11 mouse cellular contexts compared by ENCODE assay signal in genomic region chr2:25128072-25128471, GRCm38 (mm10). TPM values are rescaled to one million over a fixed set of nuclear protein-coding genes. Genes with fewer than 3 reads are reported as not detected.
A peak's percentile ranks its signal among the peaks of the same experiment; 100 is the strongest.
DNase-seq lines count a peak whose midpoint lies in the region; ATAC-seq and TF ChIP-seq lines count a peak whose summit lies in the region.
"Had no signal": no experiment of that assay in that cellular context is flagged by ENCODE, and none has a peak within 500 bp of the region (broad histone marks: within the 10 kb centered on the region; RNA-seq: fewer than 3 reads in every experiment).

No protein-coding gene starts in this region.

- H3K27me3 ChIP-seq in lung, embryonic 14.5 days (ENCODE audit: insufficient read depth, low read length), result no peaks in the 10 kb centered on the region
- H3K27me3 ChIP-seq in embryonic facial prominence, embryonic 14.5 days (replicated peaks; ENCODE audit: control insufficient read depth, insufficient read depth, low read length), result no peaks in the 10 kb centered on the region
- H3K27me3 ChIP-seq in hindbrain, embryonic 13.5 days, result 0 out of 2 replicates have a peak, but pooled peaks cover 3% of the 10 kb centered on the region
- H3K27me3 ChIP-seq: embryonic facial prominence, embryonic 12.5 days had no signal

- DNase-seq in lung, embryonic 14.5 days, result peak; percentile 30
- DNase-seq in lung, adult 2 months, result no peak
- peak; percentile 27 for DNase-seq in embryonic facial prominence, embryonic 14.5 days (ENCODE audit: low spot score)
- DNase-seq in heart, adult 18-20 months, result peak; percentile 59 to 70
- DNase-seq in ovary, postnatal 10 days (ENCODE audit: low spot score), result no peak
- no peak for DNase-seq in adrenal gland, postnatal 10 days
- DNase-seq: layer of hippocampus, postnatal 36 days had no signal

- H3K4me1 ChIP-seq in lung, embryonic 14.5 days (ENCODE audit: insufficient read depth), result peaks cover 3% of the 10 kb centered on the region; the same call in 1 of the 2 replicates
- peaks cover 6% of the 10 kb centered on the region for H3K4me1 ChIP-seq in lung, adult 2 months (ENCODE audit: control insufficient read depth, insufficient read depth, low read length)
- H3K4me1 ChIP-seq in embryonic facial prominence, embryonic 14.5 days (ENCODE audit: control insufficient read depth, insufficient read depth, low read length), result peaks cover 8% of the 10 kb centered on the region; the same call in 1 of the 2 replicates
- H3K4me1 ChIP-seq in hindbrain, embryonic 13.5 days (replicated peaks), result peaks cover 56% of the 10 kb centered on the region

- no peak overlapping the region for H3K4me3 ChIP-seq in lung, embryonic 14.5 days (ENCODE audit: low read depth, low read length)
- no peak overlapping the region for H3K4me3 ChIP-seq in lung, adult 2 months (replicated peaks; ENCODE audit: extremely low read depth, low read depth, low read length)
- no peak overlapping the region for H3K4me3 ChIP-seq in embryonic facial prominence, embryonic 14.5 days (ENCODE audit: low read depth, low read length)
- no peak overlapping the region for H3K4me3 ChIP-seq in hindbrain, embryonic 13.5 days
- H3K4me3 ChIP-seq: embryonic facial prominence, embryonic 12.5 days had no signal

- TF ChIP-seq POLR2A in lung, adult 2 months (IDR thresholded peaks at IDR 0.05; ENCODE audit: borderline replicate concordance, extremely low read depth, low read depth, low read length), result no peak

- no peak overlapping the region for H3K4me2 ChIP-seq in lung, embryonic 14.5 days
- no peak overlapping the region for H3K4me2 ChIP-seq in embryonic facial prominence, embryonic 14.5 days (ENCODE audit: low read depth, low read length)
- H3K4me2 ChIP-seq in hindbrain, embryonic 13.5 days, result no peak overlapping the region
- H3K4me2 ChIP-seq: embryonic facial prominence, embryonic 12.5 days had no signal

- no peak overlapping the region for H3K9ac ChIP-seq in lung, embryonic 14.5 days
- no peak overlapping the region for H3K9ac ChIP-seq in embryonic facial prominence, embryonic 14.5 days (ENCODE audit: low read depth, low read length)
- no peak overlapping the region for H3K9ac ChIP-seq in hindbrain, embryonic 13.5 days
- H3K9ac ChIP-seq: embryonic facial prominence, embryonic 12.5 days had no signal

- 0 out of 2 replicates have a peak, but pooled peaks have one; percentile 12 for ATAC-seq in lung, embryonic 14.5 days (ENCODE audit: insufficient read depth)
- ATAC-seq in embryonic facial prominence, embryonic 14.5 days (ENCODE audit: low read depth), result no peak
- ATAC-seq in hindbrain, embryonic 13.5 days (ENCODE audit: low FRiP score), result 0 out of 2 replicates have a peak, but pooled peaks have one; percentile 14
- ATAC-seq: inflammation-experienced regulatory T-cells, adult 6 months had no signal

- no peaks in the 10 kb centered on the region for H3K9me3 ChIP-seq in lung, embryonic 14.5 days (ENCODE audit: low read depth, low read length)
- H3K9me3 ChIP-seq in embryonic facial prominence, embryonic 14.5 days (ENCODE audit: control insufficient read depth, low read length), result no peaks in the 10 kb centered on the region
- H3K9me3 ChIP-seq in hindbrain, embryonic 13.5 days, result no peaks in the 10 kb centered on the region
- H3K9me3 ChIP-seq: embryonic facial prominence, embryonic 12.5 days had no signal

- H3K27ac ChIP-seq in lung, embryonic 14.5 days (ENCODE audit: low read depth), result peak overlapping the region; percentile 67; the same call in 1 of the 2 replicates
- no peak overlapping the region for H3K27ac ChIP-seq in embryonic facial prominence, embryonic 14.5 days (replicated peaks; ENCODE audit: low read depth, low read length)
- peak overlapping the region; percentile 90; the same call in 1 of the 2 replicates for H3K27ac ChIP-seq in hindbrain, embryonic 13.5 days
- H3K27ac ChIP-seq: macrophage had no signal

- H3K36me3 ChIP-seq in lung, embryonic 14.5 days (ENCODE audit: insufficient read depth), result no peaks in the 10 kb centered on the region
- no peaks in the 10 kb centered on the region for H3K36me3 ChIP-seq in embryonic facial prominence, embryonic 14.5 days (ENCODE audit: control insufficient read depth, insufficient read depth, low read length)
- no peaks in the 10 kb centered on the region for H3K36me3 ChIP-seq in hindbrain, embryonic 13.5 days
- H3K36me3 ChIP-seq: embryonic facial prominence, embryonic 12.5 days had no signal

- no peak for TF ChIP-seq CTCF in lung, embryonic 14.5 days (IDR thresholded peaks at IDR 0.05; ENCODE audit: low read depth)
- TF ChIP-seq CTCF in lung, adult 2 months (IDR thresholded peaks at IDR 0.05; ENCODE audit: insufficient read depth, low read length), result no peak

- 67% methylated on average over 11 of the region's 11 CpGs for WGBS in lung, embryonic 14.5 days
- 73% methylated on average over 11 of the region's 11 CpGs for WGBS in lung, adult 2 months
- WGBS in embryonic facial prominence, embryonic 14.5 days, result 79% methylated on average over 10 of the region's 11 CpGs
- 63% methylated on average over 11 of the region's 11 CpGs for WGBS in hindbrain, embryonic 13.5 days

RNA-seq across cellular contexts. Expression of gene Noxa1, which starts 33.1 kb away (rescaled TPM):
- polyA plus RNA-seq in lung, embryonic 14.5 days (2014; fragmentation: Nextera tagmentation; extraction: Ambion mirVana), result 0.41 and 0.68 TPM in 2 replicates
- 2.1 and 2.4 TPM in 2 replicates for polyA plus RNA-seq in lung, adult 2 months (2012; rRNA removed)
- polyA plus RNA-seq in embryonic facial prominence, embryonic 14.5 days (2014; fragmentation: Nextera tagmentation; extraction: Ambion mirVana), result 0.38 and 0.71 TPM in 2 replicates
- total RNA-seq in heart, adult 18-20 months (2021), result not detected
- not detected in 2 replicates for polyA plus RNA-seq in hindbrain, embryonic 13.5 days (2015; fragmentation: Nextera tagmentation; extraction: Ambion mirVana)
- not detected for total RNA-seq in adrenal gland, postnatal 10 days (2021)
- total RNA-seq: layer of hippocampus, postnatal 36 days had no signal
- polyA plus RNA-seq: embryonic facial prominence, embryonic 12.5 days; macrophage had no signal

RNA-seq across cellular contexts. Expression of gene Entpd8, which starts 48.0 kb away (rescaled TPM):
- polyA plus RNA-seq in lung, embryonic 14.5 days (2014; fragmentation: Nextera tagmentation; extraction: Ambion mirVana), result not detected in 2 replicates
- 2.0 and 2.6 TPM in 2 replicates for polyA plus RNA-seq in lung, adult 2 months (2012; rRNA removed)
- 0.22 TPM in 1 of 2 replicates, not detected in the other for polyA plus RNA-seq in embryonic facial prominence, embryonic 14.5 days (2014; fragmentation: Nextera tagmentation; extraction: Ambion mirVana)
- not detected for total RNA-seq in heart, adult 18-20 months (2021)
- polyA plus RNA-seq in hindbrain, embryonic 13.5 days (2015; fragmentation: Nextera tagmentation; extraction: Ambion mirVana), result not detected in 2 replicates
- total RNA-seq in adrenal gland, postnatal 10 days (2021), result 1 to 10 TPM; 7.0 to 9.7 TPM
- total RNA-seq: layer of hippocampus, postnatal 36 days had no signal
- polyA plus RNA-seq: embryonic facial prominence, embryonic 12.5 days; macrophage had no signal

RNA-seq across cellular contexts. Expression of gene Nrarp, which starts 52.5 kb away (rescaled TPM):
- 13.7 and 14.9 TPM in 2 replicates for polyA plus RNA-seq in lung, embryonic 14.5 days (2014; fragmentation: Nextera tagmentation; extraction: Ambion mirVana)
- 46.0 and 69.2 TPM in 2 replicates for polyA plus RNA-seq in lung, adult 2 months (2012; rRNA removed)
- polyA plus RNA-seq in embryonic facial prominence, embryonic 14.5 days (2014; fragmentation: Nextera tagmentation; extraction: Ambion mirVana), result 16.5 and 20.9 TPM in 2 replicates
- total RNA-seq in heart, adult 18-20 months (2021), result 1 to 10 TPM; 6.9 to 8.3 TPM
- polyA plus RNA-seq in hindbrain, embryonic 13.5 days (2015; fragmentation: Nextera tagmentation; extraction: Ambion mirVana), result 21.4 and 24.6 TPM in 2 replicates
- total RNA-seq in adrenal gland, postnatal 10 days (2021), result 10 to 100 TPM; 15.1 to 15.5 TPM
- polyA plus RNA-seq: macrophage had no signal

Comparison
In these comparisons a context has a peak if more than half of its experiments do, and no peak if none do; other contexts are left out.
1. DNase-seq: peak in lung, embryonic 14.5 days (single experiment), embryonic facial prominence, embryonic 14.5 days (single experiment) and heart, adult 18-20 months (2 of 2); none in lung, adult 2 months (single experiment), ovary, postnatal 10 days (single experiment) and adrenal gland, postnatal 10 days (single experiment).